Mouse (Mus musculus) liver, embryonic 15.5 days (tissue): ENCODE data around the gene Ptpn7. TPM values are rescaled to one million over a fixed set of nuclear protein-coding genes. Genes with fewer than 3 reads are reported as not detected.
"Not testable (repeated sequence)": the region's sequence is repeated elsewhere in the genome, so short reads cannot be mapped to it uniquely, and the experiment has no call there.

ENCODE experiments used
- ATAC-seq: fragments of 200-750 bp; cut with Nextera tagmentation; 2 replicates; pipeline ENCODE4 v1.8.0; 2017; ENCODE audit warnings: moderate number of reproducible peaks, mild to moderate bottlenecking, moderate library complexity; ENCODE audit not compliant: insufficient read depth
- H3K27ac ChIP-seq: fragments of 300-500 bp; sonication (generic); replicated peaks from 2 replicates; pipeline ENCODE4 v1.5.1; 2015; ENCODE audit warnings: mild to moderate bottlenecking, inconsistent platforms
- H3K27me3 ChIP-seq: fragments of 300-500 bp; sonication (generic); 2 replicates; pipeline ENCODE4 v1.6.1; 2015; ENCODE audit warnings: mild to moderate bottlenecking, inconsistent platforms
- H3K36me3 ChIP-seq: fragments of 300-500 bp; sonication (generic); replicated peaks from 2 replicates; pipeline ENCODE4 v1.6.1; 2015; ENCODE audit warnings: moderate library complexity, mild to moderate bottlenecking, inconsistent platforms
- H3K4me1 ChIP-seq: fragments of 300-500 bp; sonication (generic); replicated peaks from 2 replicates; pipeline ENCODE4 v1.6.1; 2015; ENCODE audit warnings: inconsistent platforms
- H3K4me2 ChIP-seq: fragments of 300-500 bp; sonication (generic); 2 replicates; pipeline ENCODE4 v1.6.1; 2015; ENCODE audit warnings: moderate library complexity, mild to moderate bottlenecking, inconsistent platforms
- H3K4me3 ChIP-seq: fragments of 300-500 bp; sonication (generic); replicated peaks from 2 replicates; pipeline ENCODE4 v1.5.1; 2015; ENCODE audit warnings: mild to moderate bottlenecking, inconsistent platforms
- H3K9ac ChIP-seq: fragments of 300-500 bp; sonication (generic); 2 replicates; pipeline ENCODE4 v1.6.1; 2015; ENCODE audit warnings: moderate library complexity, mild to moderate bottlenecking, inconsistent platforms
- H3K9me3 ChIP-seq: fragments of 300-500 bp; sonication (generic); replicated peaks from 2 replicates; pipeline ENCODE4 v1.6.1; 2016; ENCODE audit warnings: inconsistent platforms
- WGBS: fragments of 180-500 bp; shearing (Covaris S2); methylation state at CpG from one replicate; pipeline ENCODE4 v1.1.7; 2015; ENCODE audit warnings: mixed read lengths; ENCODE audit not compliant: insufficient replicate concordance; 5-methylcytosine and 5-hydroxymethylcytosine counted together
- polyA plus RNA-seq: library from polyadenylated mRNA; unstranded; fragments of >200 nt; fragmentation: Nextera tagmentation; extraction: Ambion mirVana; gene quantifications from 2 replicates; pipeline ENCODE4 v1.2.1, GENCODE M21; 2015

The Ptpn7 gene
- polyA plus RNA-seq, 1 experiment from 2014 or later: 10.9 TPM

DNA sequence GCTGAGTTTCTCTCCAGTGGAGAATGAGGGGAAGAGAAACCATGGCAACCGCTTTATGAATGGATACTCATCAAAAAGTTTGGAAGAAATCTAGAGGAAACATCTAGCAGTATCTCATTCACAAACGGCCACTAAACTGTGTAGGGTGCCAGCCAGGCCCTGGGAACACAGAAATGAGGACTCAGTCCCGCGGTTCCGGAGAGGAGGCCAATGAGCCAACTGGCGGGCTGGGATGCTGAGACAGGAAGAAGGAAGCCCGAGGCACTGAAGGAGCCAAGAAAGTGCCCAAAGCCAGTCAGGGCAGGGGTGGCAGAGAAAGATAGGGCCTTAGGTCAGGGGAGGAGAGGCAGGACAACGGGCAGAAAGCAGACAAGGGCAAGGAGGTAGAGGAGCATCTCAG is 53.9 kb downstream of the Ptpn7 start:
- WGBS: 29% methylated on average over 8 of the region's 8 CpGs
- ATAC-seq: no peak

DNA sequence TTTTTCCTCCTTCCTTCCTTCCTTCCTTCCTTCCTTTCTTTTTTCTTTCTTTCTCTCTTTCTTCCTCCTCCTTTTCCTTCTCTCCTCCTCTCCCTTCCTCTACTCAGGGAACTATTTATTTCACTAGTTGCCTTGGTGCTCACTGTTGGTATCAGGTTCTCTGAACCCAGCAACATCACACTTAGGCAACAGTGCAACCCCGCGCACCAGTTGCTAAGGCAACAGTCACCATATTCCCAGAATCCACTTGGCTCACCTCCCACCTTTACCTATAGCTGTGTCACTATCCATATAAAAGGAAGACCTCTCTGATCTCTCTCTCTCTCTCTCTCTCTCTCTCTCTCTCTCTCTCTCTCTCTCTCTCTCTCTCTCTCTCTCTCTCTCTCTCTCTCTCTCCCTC is 54.5 kb downstream of the Ptpn7 start:
- not testable (repeated sequence) for H3K27ac ChIP-seq, H3K4me1 ChIP-seq, H3K4me2 ChIP-seq, H3K36me3 ChIP-seq, H3K4me3 ChIP-seq, H3K9me3 ChIP-seq, ATAC-seq, H3K9ac ChIP-seq
- 45% methylated on average over 2 of the region's 2 CpGs for WGBS
- H3K27me3 ChIP-seq: peaks cover 14% of the 10 kb centered on the region; the same call in 1 of the 2 replicates

More for the DNA sequence above, 53.9 kb downstream of the Ptpn7 start:
- no peaks in the 10 kb centered on the region for H3K36me3 ChIP-seq
- no peak overlapping the region for H3K27ac ChIP-seq
- H3K9me3 ChIP-seq: no peaks in the 10 kb centered on the region
- peaks cover 7% of the 10 kb centered on the region; the same call in 1 of the 2 replicates for H3K4me1 ChIP-seq
- H3K27me3 ChIP-seq: peaks cover 14% of the 10 kb centered on the region; the same call in 1 of the 2 replicates
- no peak overlapping the region for H3K4me3 ChIP-seq
- no peak overlapping the region for H3K4me2 ChIP-seq
- H3K9ac ChIP-seq: no peak overlapping the region

DNA sequence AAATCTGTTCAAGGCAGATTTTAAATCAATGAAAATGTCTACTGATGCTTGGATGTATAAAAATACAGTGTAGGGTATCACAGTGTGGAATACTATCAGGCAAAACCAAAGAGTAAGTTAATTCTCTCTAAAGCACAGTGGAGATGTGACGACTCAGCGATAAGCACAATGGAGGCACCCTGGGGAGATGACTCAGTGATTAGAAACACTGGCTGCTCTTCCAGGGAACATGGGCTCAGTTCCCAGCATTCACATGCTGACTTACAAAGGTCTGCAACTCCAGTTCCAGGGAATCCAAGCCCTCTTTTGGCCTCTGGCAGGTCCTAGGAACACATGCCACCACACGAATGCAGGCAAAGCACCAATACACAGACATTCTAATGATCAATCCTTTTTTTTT is 55.7 kb downstream of the Ptpn7 start:
- H3K9ac ChIP-seq: no peak overlapping the region
- WGBS: 32% methylated on average over 3 of the region's 3 CpGs

DNA sequence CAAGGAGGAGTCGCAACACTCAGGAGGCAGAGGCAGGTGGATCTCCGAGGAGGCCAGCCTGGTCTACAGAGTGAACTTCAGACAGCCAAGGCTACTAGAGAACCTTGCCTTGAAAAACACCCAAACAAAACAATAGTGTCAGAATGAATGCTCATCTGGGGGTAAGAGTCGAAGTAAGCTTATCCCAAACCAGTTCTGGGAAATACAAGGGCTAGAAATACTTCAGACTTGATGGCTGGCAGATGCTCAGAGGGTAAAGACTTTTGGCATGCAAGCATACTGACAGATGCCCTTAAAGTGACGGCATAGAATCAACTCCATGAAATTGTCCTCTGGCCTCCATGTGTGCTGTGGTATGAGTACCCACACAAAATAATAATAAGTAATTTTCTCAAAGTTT is 56.7 kb downstream of the Ptpn7 start:
- Histone ChIP-seq H3K9me3 (no peaks in the 10 kb centered on the region), H3K27me3 (peaks cover 14% of the 10 kb centered on the region; the same call in 1 of the 2 replicates), H3K36me3 (no peaks in the 10 kb centered on the region), H3K4me3 (no peak overlapping the region), H3K4me2 (no peak overlapping the region), H3K27ac (no peak overlapping the region), H3K9ac (no peak overlapping the region), H3K4me1 (no peaks in the 10 kb centered on the region)
- ATAC-seq: no peak
- WGBS: 73% methylated on average over 4 of the region's 4 CpGs

More for the DNA sequence above, 55.7 kb downstream of the Ptpn7 start:
- Histone ChIP-seq H3K9me3 (no peaks in the 10 kb centered on the region), H3K4me1 (peaks cover 3% of the 10 kb centered on the region; the same call in 1 of the 2 replicates), H3K36me3 (no peaks in the 10 kb centered on the region), H3K27me3 (peaks cover 14% of the 10 kb centered on the region; the same call in 1 of the 2 replicates), H3K4me2 (no peak overlapping the region), H3K27ac (no peak overlapping the region), H3K4me3 (no peak overlapping the region)
- ATAC-seq: no peak

DNA sequence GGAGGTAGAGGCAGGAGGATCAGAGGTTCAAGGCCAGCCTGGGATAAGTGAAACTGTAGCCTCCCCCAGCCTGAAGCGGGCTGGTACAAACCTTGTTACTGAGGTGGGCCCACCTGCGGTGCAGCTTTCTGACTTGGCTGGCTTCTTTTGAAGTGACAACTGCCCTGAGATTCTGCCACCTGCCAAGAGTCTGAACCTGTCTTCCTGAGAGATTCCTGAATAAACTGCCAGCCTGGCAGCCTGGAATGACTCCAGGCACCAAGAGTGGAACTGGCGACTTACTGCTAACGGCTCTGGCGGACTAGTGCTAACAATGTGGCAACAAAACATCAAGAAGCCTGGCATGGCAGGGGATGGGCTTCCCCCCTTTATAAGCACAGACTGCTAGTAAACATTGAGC is 61.8 kb downstream of the Ptpn7 start:
- not testable (repeated sequence) for H3K36me3 ChIP-seq, H3K4me1 ChIP-seq, H3K4me3 ChIP-seq, ATAC-seq, H3K27ac ChIP-seq, H3K27me3 ChIP-seq, H3K9me3 ChIP-seq, H3K9ac ChIP-seq, H3K4me2 ChIP-seq
- 72% methylated on average over 5 of the region's 5 CpGs for WGBS

Other genes with a start within 250 kb of the Ptpn7 start
- 2.3 and 2.5 TPM in 2 replicates for gene Ppp1r12b, start 176.8 kb upstream of the Ptpn7 start, polyA plus RNA-seq
- gene Ube2t, start 170.1 kb upstream of the Ptpn7 start, polyA plus RNA-seq: 32.5 and 34.0 TPM in 2 replicates
- 0.18 and 0.25 TPM in 2 replicates for gene Lgr6, start 27.4 kb upstream of the Ptpn7 start, polyA plus RNA-seq
- 11.2 and 12.4 TPM in 2 replicates for gene Arl8a, start 14.1 kb downstream of the Ptpn7 start, polyA plus RNA-seq
- not detected in 2 replicates for gene Gpr37l1, start 35.0 kb downstream of the Ptpn7 start, polyA plus RNA-seq
- gene Elf3, start 125.9 kb downstream of the Ptpn7 start, polyA plus RNA-seq: 1.0 and 1.4 TPM in 2 replicates
- 25.9 and 26.6 TPM in 2 replicates for gene Rnpep, start 151.4 kb downstream of the Ptpn7 start, polyA plus RNA-seq
- gene Timm17a, start 181.1 kb downstream of the Ptpn7 start, polyA plus RNA-seq: 93.3 and 113 TPM in 2 replicates
- 0.12 and 0.16 TPM in 2 replicates for gene Lmod1, start 192.1 kb downstream of the Ptpn7 start, polyA plus RNA-seq
- 1.3 and 1.6 TPM in 2 replicates for gene Shisa4, start 242.5 kb downstream of the Ptpn7 start, polyA plus RNA-seq